ENCODE assay signal across 8 mouse cellular contexts in the genomic region with DNA sequence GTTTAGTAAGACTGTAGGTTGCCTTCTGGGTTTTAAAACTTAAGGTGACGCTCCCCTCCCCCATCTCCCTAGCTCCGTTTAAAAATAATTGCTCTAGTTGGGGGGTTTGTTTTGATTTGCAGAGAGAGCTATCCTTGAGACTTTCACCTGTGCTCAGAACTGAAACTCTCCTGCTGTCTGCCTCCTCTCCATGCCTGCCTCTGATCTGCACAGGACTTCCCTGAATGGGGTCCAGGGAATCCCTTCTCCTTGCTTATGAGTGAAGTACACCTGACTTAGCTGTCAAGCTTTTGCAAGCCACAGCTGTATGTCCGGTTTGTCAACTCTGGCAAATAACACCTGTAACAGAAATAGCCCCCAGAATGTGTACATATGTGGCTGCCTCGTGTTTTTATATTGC. TPM values are rescaled to one million over a fixed set of nuclear protein-coding genes. Genes with fewer than 3 reads are reported as not detected.
A peak's percentile ranks its signal among the peaks of the same experiment; 100 is the strongest.
DNase-seq lines count a peak whose midpoint lies in the region; ATAC-seq and TF ChIP-seq lines count a peak whose summit lies in the region.

No protein-coding gene starts in this region.

- TF ChIP-seq CTCF in CH12.LX (conservative IDR thresholded peaks at IDR 0.05 in 1 of 2, IDR thresholded peaks at IDR 0.05 in 1 of 2; ENCODE audit: low read depth in 2 of 2, low read length in 2 of 2): no peak
- no peak for TF ChIP-seq CTCF in midbrain, postnatal 0 days (IDR thresholded peaks at IDR 0.05)

- H3K36me3 ChIP-seq in CH12.LX (replicated peaks in 1 of 2; ENCODE audit: control insufficient read depth in 1 of 2, insufficient read depth in 1 of 2, low read length in 1 of 2): no peaks in the 10 kb centered on the region
- no peaks in the 10 kb centered on the region for H3K36me3 ChIP-seq in limb, embryonic 13.5 days
- H3K36me3 ChIP-seq in midbrain, postnatal 0 days (ENCODE audit: insufficient read depth, low read length): no peaks in the 10 kb centered on the region

- no peaks in the 10 kb centered on the region for H3K9me3 ChIP-seq in CH12.LX (replicated peaks; ENCODE audit: low read length)
- H3K9me3 ChIP-seq in limb, embryonic 13.5 days: no peaks in the 10 kb centered on the region
- H3K9me3 ChIP-seq in midbrain, postnatal 0 days (ENCODE audit: low read length): no peaks in the 10 kb centered on the region

- no peak for TF ChIP-seq POLR2A in CH12.LX (IDR thresholded peaks at IDR 0.05; ENCODE audit: low read depth, low read length)

- peaks cover 3 to 11% of the 10 kb centered on the region in 2 experiments; a peak in 2 of 4 replicates for H3K4me1 ChIP-seq in CH12.LX (ENCODE audit: control insufficient read depth in 1 of 2, insufficient read depth in 2 of 2)
- H3K4me1 ChIP-seq in limb, embryonic 13.5 days: peaks cover 17% of the 10 kb centered on the region
- no peaks in the 10 kb centered on the region for H3K4me1 ChIP-seq in midbrain, postnatal 0 days (ENCODE audit: insufficient read depth, low read length)

- no peak overlapping the region for H3K27ac ChIP-seq in CH12.LX (ENCODE audit: insufficient read depth, low read depth)
- no peak overlapping the region for H3K27ac ChIP-seq in limb, embryonic 13.5 days
- H3K27ac ChIP-seq in midbrain, postnatal 0 days (ENCODE audit: low read depth, low read length): no peak overlapping the region

- intact Hi-C loops in heart, postnatal 36 days (cut with DNase I): loop anchor here (1.0 to 10.0 kb wide), 3 partner anchors 52 to 333 kb away; partner anchors contain the start of gene Hsf2

- peak; percentile 10 for DNase-seq in embryo, embryonic 9.5 days (ENCODE audit: extremely low spot score)
- no peak for DNase-seq in embryo, embryonic 11 days
- DNase-seq in CH12.LX (ENCODE audit: extremely low read depth): no peak
- DNase-seq in heart, postnatal 36 days: peak; percentile 7 to 22
- DNase-seq in midbrain, postnatal 0 days (ENCODE audit: low spot score): no peak
- no peak for DNase-seq in frontal cortex, postnatal 14 days (ENCODE audit: low spot score in 2 of 2)
- DNase-seq in adrenal gland, adult 2 months: no peak

- WGBS in limb, embryonic 13.5 days: 20% methylated on average over 4 of the region's 4 CpGs
- WGBS in midbrain, postnatal 0 days: 44% methylated on average over 4 of the region's 4 CpGs

- no peak for TF ChIP-seq RAD21 in CH12.LX (IDR thresholded peaks at IDR 0.05; ENCODE audit: low read depth, low read length)

- no peak for ATAC-seq in limb, embryonic 13.5 days (ENCODE audit: low FRiP score, low read depth)
- no peak for ATAC-seq in midbrain, postnatal 0 days (ENCODE audit: low FRiP score)

- H3K27me3 ChIP-seq in CH12.LX (replicated peaks): no peaks in the 10 kb centered on the region
- no peaks in the 10 kb centered on the region for H3K27me3 ChIP-seq in limb, embryonic 13.5 days
- H3K27me3 ChIP-seq in midbrain, postnatal 0 days (ENCODE audit: insufficient read depth, low read length): no peaks in the 10 kb centered on the region

- dilution Hi-C loops in CH12.LX (cut with MboI; ENCODE audit: extremely low pct_ligation_motif_present, extremely low pct_unique_long_range_greater_than_20kb, low sequenced_read_pairs): no loop called here

- H3K79me2 ChIP-seq in CH12.LX (replicated peaks; ENCODE audit: control insufficient read depth, extremely low read depth, insufficient read depth, poor library complexity, severe bottlenecking): no peaks in the 10 kb centered on the region

- TF ChIP-seq EP300 in CH12.LX (IDR thresholded peaks at IDR 0.05; ENCODE audit: low read length): no peak

- H3K4me3 ChIP-seq in CH12.LX (replicated peaks in 1 of 3; ENCODE audit: low read depth in 2 of 3, low read length in 2 of 3, poor library complexity in 1 of 3): no peak overlapping the region
- peak overlapping the region; percentile 59 for H3K4me3 ChIP-seq in limb, embryonic 13.5 days
- H3K4me3 ChIP-seq in midbrain, postnatal 0 days (ENCODE audit: low read depth, low read length): peak overlapping the region; percentile 60

- in situ Hi-C loops in CH12.LX (cut with MboI; ENCODE audit: low pct_ligation_motif_present, low pct_unique_long_range_greater_than_20kb, low sequenced_read_pairs): no loop called here

- no peak overlapping the region for H3K9ac ChIP-seq in CH12.LX (ENCODE audit: insufficient read depth, low read depth)
- peak overlapping the region; percentile 73; the same call in 1 of the 2 replicates for H3K9ac ChIP-seq in limb, embryonic 13.5 days
- no peak overlapping the region for H3K9ac ChIP-seq in midbrain, postnatal 0 days (replicated peaks; ENCODE audit: low read length, poor library complexity, severe bottlenecking)

- H3K4me2 ChIP-seq in CH12.LX (ENCODE audit: insufficient read depth, low read depth, poor library complexity, severe bottlenecking): peak overlapping the region; percentile 95
- peak overlapping the region; percentile 96 for H3K4me2 ChIP-seq in limb, embryonic 13.5 days (replicated peaks)
- H3K4me2 ChIP-seq in midbrain, postnatal 0 days (ENCODE audit: low read depth, low read length, poor library complexity, severe bottlenecking): peak overlapping the region; percentile 93

TF ChIP-seq in CH12.LX, 34 proteins besides CTCF, POLR2A, EP300 and RAD21:
- TF ChIP-seq BHLHE40 (IDR thresholded peaks at IDR 0.05; ENCODE audit: low read depth, low read length): no peak
- no peak for TF ChIP-seq HCFC1 (IDR thresholded peaks at IDR 0.05; ENCODE audit: low read depth, low read length)
- no peak for TF ChIP-seq CHD2 (IDR thresholded peaks at IDR 0.05; ENCODE audit: low read length)
- TF ChIP-seq MYC (IDR thresholded peaks at IDR 0.05; ENCODE audit: low read depth, low read length): no peak
- no peak for TF ChIP-seq MEF2A (IDR thresholded peaks at IDR 0.05; ENCODE audit: borderline replicate concordance, low read depth, low read length)
- no peak for TF ChIP-seq IRF4 (IDR thresholded peaks at IDR 0.05; ENCODE audit: low read depth, low read length)
- TF ChIP-seq ZMIZ1 (IDR thresholded peaks at IDR 0.05; ENCODE audit: low read depth, low read length): no peak
- TF ChIP-seq NRF1 (IDR thresholded peaks at IDR 0.05; ENCODE audit: low read depth, low read length): no peak
- no peak for TF ChIP-seq KAT2A (IDR thresholded peaks at IDR 0.05; ENCODE audit: insufficient replicate concordance, low read length)
- TF ChIP-seq USF1 (IDR thresholded peaks at IDR 0.05; ENCODE audit: low read depth, low read length): no peak
- no peak for TF ChIP-seq SIN3A (IDR thresholded peaks at IDR 0.05; ENCODE audit: low read length)
- no peak for TF ChIP-seq ELF1 (IDR thresholded peaks at IDR 0.05; ENCODE audit: low read depth, low read length)
- TF ChIP-seq POLR2AphosphoS2 (IDR thresholded peaks at IDR 0.05; ENCODE audit: low read depth, low read length): no peak
- TF ChIP-seq MAX (IDR thresholded peaks at IDR 0.05; ENCODE audit: low read length): no peak
- TF ChIP-seq E2F4 (IDR thresholded peaks at IDR 0.05; ENCODE audit: insufficient replicate concordance, low read depth, low read length): no peak
- TF ChIP-seq NELFE (IDR thresholded peaks at IDR 0.05; ENCODE audit: low read depth, low read length): no peak
- TF ChIP-seq JUND (conservative IDR thresholded peaks at IDR 0.05; ENCODE audit: low read depth, low read length): no peak
- no peak for TF ChIP-seq USF2 (conservative IDR thresholded peaks at IDR 0.05; ENCODE audit: low read depth, low read length)
TF ChIP-seq in CH12.LX: peak in this region for 0.

RNA-seq across cellular contexts. Expression of gene Smpdl3a, which starts 1.4 kb away (rescaled TPM):
- total RNA-seq in CH12.LX (2012; rRNA removed): not detected in 2 replicates
- total RNA-seq in CH12.LX (2014; rRNA removed): not detected in 2 replicates
- not detected in 2 replicates for polyA plus RNA-seq in CH12.LX (2012; ENCODE audit: insufficient read length, low read depth)
- total RNA-seq in heart, postnatal 36 days (2021): 10 to 100 TPM; 59.1 to 64.4 TPM
- 10.7 and 11.6 TPM in 2 replicates for polyA plus RNA-seq in limb, embryonic 13.5 days (2015; fragmentation: Nextera tagmentation; extraction: Ambion mirVana)
- total RNA-seq in midbrain, postnatal 0 days (2014; rRNA removed): 28.9 and 31.7 TPM in 2 replicates
- polyA plus RNA-seq in midbrain, postnatal 0 days (2015; fragmentation: Nextera tagmentation; extraction: Ambion mirVana): 31.0 and 33.4 TPM in 2 replicates
- 10 to 100 TPM; 46.4 to 53.8 TPM for total RNA-seq in adrenal gland, adult 2 months (2021)
- polyA plus RNA-seq in adrenal gland, adult 2 months (2012; rRNA removed): 84.3 and 99.7 TPM in 2 replicates

RNA-seq across cellular contexts. Expression of gene Fabp7, which starts 10.9 kb away (rescaled TPM):
- total RNA-seq in CH12.LX (2012; rRNA removed) (not detected in 2 replicates), CH12.LX (2014; rRNA removed) (not detected in 2 replicates)
- not detected in 2 replicates for polyA plus RNA-seq in CH12.LX (2012; ENCODE audit: insufficient read length, low read depth)
- total RNA-seq in heart, postnatal 36 days (2021): 1 to 10 TPM in 1 of 2 experiments, under 1 TPM in 1; 0.64 to 1.0 TPM
- 9.3 and 10.8 TPM in 2 replicates for polyA plus RNA-seq in limb, embryonic 13.5 days (2015; fragmentation: Nextera tagmentation; extraction: Ambion mirVana)
- total RNA-seq in midbrain, postnatal 0 days (2014; rRNA removed): 717 and 1,023 TPM in 2 replicates
- 2,744 and 2,827 TPM in 2 replicates for polyA plus RNA-seq in midbrain, postnatal 0 days (2015; fragmentation: Nextera tagmentation; extraction: Ambion mirVana)
- under 1 TPM; 0.75 to 0.90 TPM for total RNA-seq in adrenal gland, adult 2 months (2021)
- 0.25 TPM in 1 of 2 replicates, not detected in the other for polyA plus RNA-seq in adrenal gland, adult 2 months (2012; rRNA removed)

Comparison
In these comparisons a context has a peak if more than half of its experiments do, and no peak if none do; other contexts are left out.
1. DNase-seq: peak in embryo, embryonic 9.5 days (single experiment) and heart, postnatal 36 days (2 of 2); none in embryo, embryonic 11 days (single experiment), CH12.LX (single experiment), midbrain, postnatal 0 days (single experiment), frontal cortex, postnatal 14 days (0 of 2) and adrenal gland, adult 2 months (single experiment).
2. H3K4me3 ChIP-seq: peak in limb, embryonic 13.5 days (single experiment) and midbrain, postnatal 0 days (single experiment); none in CH12.LX (0 of 3).
3. RNA of gene Smpdl3a, which starts 1.4 kb away (total RNA-seq): 59.1 to 64.4 TPM in heart, postnatal 36 days, 46.4 to 53.8 TPM in adrenal gland, adult 2 months and 28.9 to 31.7 TPM in midbrain, postnatal 0 days; not detected in CH12.LX; every median in the first group is over 10 times any median in the second.
4. RNA of gene Fabp7, which starts 10.9 kb away (total RNA-seq): 717 to 1,023 TPM in midbrain, postnatal 0 days; 0.64 to 1.0 TPM in heart, postnatal 36 days, 0.75 to 0.90 TPM in adrenal gland, adult 2 months and not detected in CH12.LX; every median in the first group is over 100 times any median in the second.
5. Peak in every context shown above with its lines, with median percentiles within 50 percentile points of each other: H3K4me2 ChIP-seq.